Mouse (Mus musculus) intestine, embryonic 15.5 days (tissue): Measurements from ENCODE around the gene Paqr4. TPM values are rescaled to one million over a fixed set of nuclear protein-coding genes. Genes with fewer than 3 reads are reported as not detected.

ENCODE experiments used
- ATAC-seq: fragments of 200-750 bp; cut with Nextera tagmentation; 2 replicates; pipeline ENCODE4 v1.8.0; 2017; ENCODE audit warnings: moderate TSS enrichment, moderate library complexity
- H3K27ac ChIP-seq: fragments of 300-500 bp; sonication (generic); 2 replicates; pipeline ENCODE4 v1.5.1; 2015; ENCODE audit warnings: mild to moderate bottlenecking, inconsistent platforms
- H3K27me3 ChIP-seq: fragments of 300-500 bp; sonication (generic); replicated peaks from 2 replicates; pipeline ENCODE4 v1.6.1; 2015; ENCODE audit warnings: inconsistent platforms
- H3K36me3 ChIP-seq: fragments of 300-500 bp; sonication (generic); 2 replicates; pipeline ENCODE4 v1.6.1; 2015; ENCODE audit warnings: inconsistent platforms
- H3K4me1 ChIP-seq: fragments of 300-500 bp; sonication (generic); replicated peaks from 2 replicates; pipeline ENCODE4 v1.6.1; 2015; ENCODE audit warnings: inconsistent platforms
- H3K4me2 ChIP-seq: fragments of 300-500 bp; sonication (generic); replicated peaks from 2 replicates; pipeline ENCODE4 v1.6.1; 2015; ENCODE audit warnings: mild to moderate bottlenecking, inconsistent platforms
- H3K4me3 ChIP-seq: fragments of 300-500 bp; sonication (generic); replicated peaks from 2 replicates; pipeline ENCODE4 v1.5.1; 2015; ENCODE audit warnings: inconsistent platforms
- H3K9ac ChIP-seq: fragments of 300-500 bp; sonication (generic); 2 replicates; pipeline ENCODE4 v1.6.1; 2015; ENCODE audit warnings: inconsistent platforms
- H3K9me3 ChIP-seq: fragments of 300-500 bp; sonication (generic); 2 replicates; pipeline ENCODE4 v1.6.1; 2016; ENCODE audit warnings: inconsistent platforms
- WGBS: fragments of 180-500 bp; shearing (Covaris S2); methylation state at CpG from one replicate; pipeline ENCODE4 v1.1.7; 2015; 5-methylcytosine and 5-hydroxymethylcytosine counted together
- polyA plus RNA-seq: library from polyadenylated mRNA; unstranded; fragments of >200 nt; fragmentation: Nextera tagmentation; extraction: Ambion mirVana; gene quantifications from 2 replicates; pipeline ENCODE4 v1.2.1, GENCODE M21; 2015

Gene Paqr4
- polyA plus RNA-seq, 1 experiment from 2014 or later, result 21.8 TPM

GRCm38 (mm10) chr17:23739202-23740135 lies 1.2 kb downstream of the Paqr4 start:
- H3K9me3 ChIP-seq, result no peaks in the 10 kb centered on the region
- peaks cover 32% of the 10 kb centered on the region for H3K4me1 ChIP-seq
- WGBS, result 2% methylated on average over 48 of the region's 48 CpGs
- H3K27ac ChIP-seq, result peak overlapping the region; percentile 68
- H3K9ac ChIP-seq, result peak overlapping the region; percentile 73
- peak overlapping the region; percentile 71 for H3K4me3 ChIP-seq
- no peaks in the 10 kb centered on the region for H3K36me3 ChIP-seq
- peaks cover 39% of the 10 kb centered on the region for H3K27me3 ChIP-seq
- peak overlapping the region; percentile 100 for H3K4me2 ChIP-seq
- peak; percentile 18 for ATAC-seq

DNA sequence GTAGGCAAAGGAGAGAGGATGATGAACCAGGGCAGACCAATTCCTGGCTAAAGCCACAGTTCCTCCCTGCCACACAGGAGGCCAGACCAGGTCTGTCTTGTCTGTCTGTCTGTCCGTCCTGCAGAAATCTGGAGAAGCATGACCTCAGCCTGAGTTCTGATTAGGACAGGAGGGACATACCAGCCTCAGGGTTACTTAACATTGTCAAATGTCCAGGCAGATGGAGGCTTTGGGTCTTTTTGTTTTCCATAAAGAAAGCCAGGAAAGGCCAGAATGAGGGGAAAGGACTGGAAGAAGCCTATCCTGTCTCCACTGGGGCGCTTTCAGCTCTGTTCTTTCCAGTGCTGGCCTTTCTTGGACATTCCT lies 1.8 kb downstream of the Paqr4 start:
- no peak overlapping the region for H3K27ac ChIP-seq
- H3K27me3 ChIP-seq, result peaks cover 34% of the 10 kb centered on the region
- WGBS, result 54% methylated on average over 2 of the region's 2 CpGs
- no peaks in the 10 kb centered on the region for H3K36me3 ChIP-seq
- H3K4me3 ChIP-seq, result peak overlapping the region; percentile 71
- H3K4me2 ChIP-seq, result peak overlapping the region; percentile 100
- peaks cover 31% of the 10 kb centered on the region for H3K4me1 ChIP-seq
- H3K9ac ChIP-seq, result peak overlapping the region; percentile 73
- no peak for ATAC-seq
- no peaks in the 10 kb centered on the region for H3K9me3 ChIP-seq

DNA sequence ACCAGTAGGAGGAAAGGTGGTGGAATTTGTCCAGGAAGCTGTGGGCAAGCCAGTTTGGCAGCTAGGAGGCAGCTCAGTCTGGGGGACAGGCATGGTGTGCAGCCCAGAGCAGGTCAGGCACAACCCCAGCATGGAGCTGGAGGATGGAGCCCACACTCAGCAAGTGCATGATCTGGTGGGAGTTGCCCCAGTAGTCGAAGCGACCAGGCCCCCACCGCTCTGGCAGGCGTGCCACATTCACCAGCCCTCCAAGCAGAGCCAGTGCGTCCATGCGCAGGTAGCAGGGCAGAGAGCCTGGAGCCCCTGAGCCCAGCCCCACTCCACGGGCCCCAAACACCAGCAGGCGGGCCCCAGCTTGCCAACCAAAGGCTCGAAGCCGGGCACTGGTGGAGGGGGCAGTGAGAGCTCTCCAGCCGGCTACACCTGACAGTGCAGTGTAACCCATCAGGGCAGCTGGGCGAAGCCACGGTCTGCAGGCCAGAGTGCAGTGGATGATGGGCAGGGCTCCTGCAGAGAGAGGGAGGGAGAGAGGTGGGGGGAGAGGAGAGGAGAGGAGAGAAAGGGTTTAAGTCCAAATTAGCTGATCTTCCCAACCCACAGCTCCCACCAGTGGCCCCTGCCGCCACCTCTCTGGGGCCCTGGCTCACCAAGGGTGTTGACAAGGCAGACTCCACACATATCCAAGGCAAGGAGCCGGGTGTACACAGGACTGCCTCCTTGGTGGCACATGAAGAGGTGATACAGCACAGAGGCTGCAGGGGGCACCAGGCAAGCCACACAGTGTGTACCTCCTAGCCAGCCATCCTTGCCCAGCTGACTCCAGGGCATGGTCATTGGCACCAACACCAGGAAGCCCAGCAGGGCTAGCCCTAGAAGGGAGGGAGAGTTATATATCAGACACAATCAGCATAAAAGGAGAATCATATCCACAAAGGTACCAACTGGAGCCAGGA lies 2.9 kb downstream of the Paqr4 start:
- no peaks in the 10 kb centered on the region for H3K9me3 ChIP-seq
- no peak for ATAC-seq
- no peak overlapping the region for H3K27ac ChIP-seq
- H3K4me1 ChIP-seq, result peaks cover 31% of the 10 kb centered on the region
- no peak overlapping the region for H3K4me3 ChIP-seq
- WGBS, result 67% methylated on average over 15 of the region's 15 CpGs
- H3K9ac ChIP-seq, result no peak overlapping the region
- peaks cover 23% of the 10 kb centered on the region for H3K27me3 ChIP-seq
- H3K36me3 ChIP-seq, result no peaks in the 10 kb centered on the region
- H3K4me2 ChIP-seq, result 0 out of 2 replicates have a peak overlapping the region, but pooled peaks have one; percentile 18

GRCm38 (mm10) chr17:23734341-23734740 lies 6.3 kb downstream of the Paqr4 start:
- no peak overlapping the region for H3K27ac ChIP-seq
- 50% methylated on average over 1 of the region's 1 CpGs for WGBS
- no peaks in the 10 kb centered on the region for H3K27me3 ChIP-seq
- no peak for ATAC-seq
- no peaks in the 10 kb centered on the region for H3K36me3 ChIP-seq
- no peaks in the 10 kb centered on the region for H3K9me3 ChIP-seq
- peaks cover 9% of the 10 kb centered on the region for H3K4me1 ChIP-seq
- no peak overlapping the region for H3K4me2 ChIP-seq
- no peak overlapping the region for H3K4me3 ChIP-seq
- no peak overlapping the region for H3K9ac ChIP-seq

DNA sequence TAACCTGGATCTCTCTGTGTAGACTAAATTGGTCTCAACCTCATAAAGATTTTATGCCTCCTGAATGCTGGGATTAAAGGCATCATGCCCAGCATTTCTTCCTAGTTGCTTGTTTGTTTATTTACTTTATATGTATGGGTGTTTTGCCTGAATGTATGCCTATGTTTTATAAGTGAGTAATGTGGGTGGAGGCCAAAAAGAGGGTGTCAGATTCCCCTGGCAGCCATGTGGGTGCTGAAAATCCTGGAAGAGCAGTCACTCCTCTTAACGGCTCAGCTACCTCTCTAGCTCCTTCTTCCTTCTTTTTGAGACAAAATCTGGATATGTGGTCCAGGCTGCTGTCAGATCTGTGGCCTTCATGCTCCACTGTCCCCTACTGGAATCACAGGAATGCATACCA lies 10.2 kb downstream of the Paqr4 start:
- 79% methylated on average over 1 of the region's 1 CpGs for WGBS

DNA sequence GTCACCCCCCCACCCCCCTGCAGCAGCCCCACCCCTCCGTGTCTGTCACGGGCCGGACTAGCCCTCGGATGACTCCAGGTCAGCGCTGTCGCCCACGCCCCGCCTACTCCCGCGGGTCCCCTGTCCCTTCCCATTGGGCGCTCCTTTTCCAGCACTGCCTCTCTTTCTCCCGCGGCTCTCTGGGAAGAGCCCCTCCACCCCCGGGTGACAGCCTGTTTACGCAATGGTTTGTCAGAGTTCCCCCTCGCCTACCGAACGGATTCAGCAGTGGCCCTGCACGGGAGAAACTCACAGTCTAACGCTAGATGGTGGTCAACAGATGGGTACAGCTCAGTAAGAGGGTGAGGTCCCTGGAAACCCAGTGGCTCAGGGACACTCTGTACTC lies 13.9 kb downstream of the Paqr4 start:
- peak; percentile 92 for ATAC-seq
- H3K9me3 ChIP-seq, result no peaks in the 10 kb centered on the region
- no peaks in the 10 kb centered on the region for H3K27me3 ChIP-seq
- H3K4me2 ChIP-seq, result peak overlapping the region; percentile 73
- no peaks in the 10 kb centered on the region for H3K36me3 ChIP-seq
- peak overlapping the region; percentile 97 for H3K4me3 ChIP-seq
- peak overlapping the region; percentile 81 for H3K9ac ChIP-seq
- peaks cover 7% of the 10 kb centered on the region; the same call in 1 of the 2 replicates for H3K4me1 ChIP-seq
- 0% methylated on average over 20 of the region's 20 CpGs for WGBS
- H3K27ac ChIP-seq, result peak overlapping the region; percentile 91

More for the DNA sequence above, 10.2 kb downstream of the Paqr4 start:
- ATAC-seq, result no peak
- H3K9ac ChIP-seq, result no peak overlapping the region
- H3K27ac ChIP-seq, result no peak overlapping the region
- no peaks in the 10 kb centered on the region for H3K36me3 ChIP-seq
- H3K4me2 ChIP-seq, result no peak overlapping the region
- H3K4me1 ChIP-seq, result peaks cover 5% of the 10 kb centered on the region; the same call in 1 of the 2 replicates
- H3K4me3 ChIP-seq, result no peak overlapping the region
- no peaks in the 10 kb centered on the region for H3K9me3 ChIP-seq
- H3K27me3 ChIP-seq, result no peaks in the 10 kb centered on the region

GRCm38 (mm10) chr17:23725999-23726757 lies 14.5 kb downstream of the Paqr4 start, which contains the start of gene Pkmyt1:
TSS of gene Pkmyt1 (plus strand) at chr17:23726336.
- Histone ChIP-seq H3K4me2 (peak within 1 kb of the TSS; percentile 73), H3K9me3 (no peaks in the 10 kb centered on the region), H3K36me3 (no peaks in the 10 kb centered on the region), H3K4me3 (peak within 1 kb of the TSS; percentile 97), H3K27ac (peak within 1 kb of the TSS; percentile 91), H3K4me1 (peaks cover 12% of the 10 kb centered on the region), H3K9ac (peak within 1 kb of the TSS; percentile 81), H3K27me3 (no peaks in the 10 kb centered on the region)
- under 1% methylated on average over 62 of the region's 73 CpGs for WGBS
- peak; percentile 97 for ATAC-seq

GRCm38 (mm10) chr17:23725477-23725876 lies 15.2 kb downstream of the Paqr4 start:
- 66% methylated on average over 4 of the region's 4 CpGs for WGBS

GRCm38 (mm10) chr17:23722376-23723125 lies 18.1 kb downstream of the Paqr4 start, which contains the start of gene 1520401A03Rik:
TSS of gene 1520401A03Rik (minus strand) at chr17:23722783.
- H3K4me2 ChIP-seq, result no peak within 1 kb of the TSS
- H3K27me3 ChIP-seq, result no peaks in the 10 kb centered on the region
- H3K36me3 ChIP-seq, result no peaks in the 10 kb centered on the region
- no peak within 1 kb of the TSS for H3K27ac ChIP-seq
- H3K4me3 ChIP-seq, result no peak within 1 kb of the TSS
- H3K4me1 ChIP-seq, result peaks cover 12% of the 10 kb centered on the region
- WGBS, result 66% methylated on average over 7 of the region's 7 CpGs
- no peak for ATAC-seq
- H3K9me3 ChIP-seq, result no peaks in the 10 kb centered on the region
- H3K9ac ChIP-seq, result no peak within 1 kb of the TSS

More at GRCm38 (mm10) chr17:23725477-23725876, 15.2 kb downstream of the Paqr4 start:
- peak overlapping the region; percentile 97; the same call in 1 of the 2 replicates for H3K4me3 ChIP-seq
- H3K9ac ChIP-seq, result peak overlapping the region; percentile 55; the same call in 1 of the 2 replicates
- peaks cover 12% of the 10 kb centered on the region for H3K4me1 ChIP-seq
- H3K36me3 ChIP-seq, result no peaks in the 10 kb centered on the region
- no peaks in the 10 kb centered on the region for H3K9me3 ChIP-seq
- peak overlapping the region; percentile 64; the same call in 1 of the 2 replicates for H3K27ac ChIP-seq
- H3K4me2 ChIP-seq, result peak overlapping the region; percentile 73
- no peak for ATAC-seq
- H3K27me3 ChIP-seq, result no peaks in the 10 kb centered on the region

DNA sequence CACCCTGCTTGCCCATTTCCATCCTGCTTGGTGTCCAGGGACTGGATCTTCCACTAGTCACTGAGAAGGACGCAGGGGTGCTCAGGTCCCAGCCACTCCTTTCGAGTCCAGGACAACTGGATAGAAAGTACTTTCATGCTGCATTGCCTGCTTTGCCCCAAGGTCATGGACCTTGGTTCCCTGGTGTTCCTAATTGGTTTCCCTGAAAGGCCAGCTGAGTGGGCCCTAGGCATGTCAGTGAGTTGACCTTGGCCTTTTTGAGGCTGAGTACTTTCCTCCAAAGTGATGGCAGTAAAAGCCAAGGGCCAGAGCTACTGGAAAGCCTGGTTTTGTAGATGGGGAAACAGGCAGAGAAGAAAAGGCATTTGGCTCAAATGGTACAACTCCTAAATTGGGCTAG lies 18.8 kb downstream of the Paqr4 start:
- Histone ChIP-seq H3K9ac (no peak overlapping the region), H3K9me3 (no peaks in the 10 kb centered on the region), H3K4me2 (no peak overlapping the region), H3K27ac (no peak overlapping the region), H3K4me3 (no peak overlapping the region), H3K36me3 (no peaks in the 10 kb centered on the region), H3K27me3 (no peaks in the 10 kb centered on the region), H3K4me1 (peaks cover 12% of the 10 kb centered on the region)
- 83% methylated on average over 2 of the region's 2 CpGs for WGBS
- no peak for ATAC-seq

- ATAC-seq, result no peak
- H3K9me3 ChIP-seq, result no peaks in the 10 kb centered on the region
- no peaks in the 10 kb centered on the region for H3K36me3 ChIP-seq
- no peak overlapping the region for H3K4me3 ChIP-seq
- WGBS, result 31% methylated on average over 1 of the region's 1 CpGs
- H3K27ac ChIP-seq, result no peak overlapping the region
- peaks cover 5% of the 10 kb centered on the region for H3K4me1 ChIP-seq
- H3K27me3 ChIP-seq, result no peaks in the 10 kb centered on the region
- H3K9ac ChIP-seq, result no peak overlapping the region
- no peak overlapping the region for H3K4me2 ChIP-seq
Measured at GRCm38 (mm10) chr17:23719455-23719854, 21.2 kb downstream of the Paqr4 start.
